Mouse (Mus musculus): ENCODE data around the gene Aff3.

Aff3 gene

GRCm38 (mm10) chr1:38250246-38250645, 414.5 kb downstream of the Aff3 start:
- DNase-seq (ENCODE audit: extremely low read depth, insufficient read length, low spot score): no peak

DNA sequence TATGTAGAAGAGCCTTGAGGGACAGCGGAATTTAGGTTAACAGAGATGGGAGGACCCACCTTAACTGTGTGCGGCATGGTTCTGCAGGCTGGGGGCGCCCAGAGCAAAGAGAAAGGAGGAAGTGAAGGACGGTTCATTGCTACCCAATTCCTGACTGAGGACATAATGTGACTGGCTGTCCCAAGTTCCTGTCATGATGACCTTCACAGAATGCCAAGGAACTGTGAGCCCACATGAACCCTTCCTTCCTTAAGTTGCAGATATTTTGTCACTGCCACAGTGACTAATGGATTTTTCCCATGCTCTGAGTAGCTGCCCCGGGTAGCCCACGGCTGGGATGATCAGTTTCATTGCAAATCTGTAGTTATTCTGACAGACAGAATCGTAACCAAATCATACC, 415.2 kb downstream of the Aff3 start:
- DNase-seq (ENCODE audit: extremely low read depth, insufficient read length, low spot score): no peak

GRCm38 (mm10) chr1:38248027-38248426, 416.7 kb downstream of the Aff3 start:
- no peak for DNase-seq (ENCODE audit: extremely low read depth, insufficient read length, low spot score)

GRCm38 (mm10) chr1:38242559-38242958, 422.2 kb downstream of the Aff3 start:
- DNase-seq (ENCODE audit: extremely low read depth, insufficient read length, low spot score): no peak

- no peak for DNase-seq (ENCODE audit: extremely low read depth, insufficient read length, low spot score)
Measured at GRCm38 (mm10) chr1:38241801-38242200, 423.0 kb downstream of the Aff3 start.

GRCm38 (mm10) chr1:38241221-38241666, 423.5 kb downstream of the Aff3 start:
- peak; percentile 26 for DNase-seq (ENCODE audit: extremely low read depth, insufficient read length, low spot score)

- no peak for DNase-seq (ENCODE audit: extremely low read depth, insufficient read length, low spot score)
Measured at GRCm38 (mm10) chr1:38240438-38241220, 424.1 kb downstream of the Aff3 start.

- no peak for DNase-seq (ENCODE audit: extremely low read depth, insufficient read length, low spot score)
Measured at GRCm38 (mm10) chr1:38239516-38239915, 425.2 kb downstream of the Aff3 start.

- no peak for DNase-seq (ENCODE audit: extremely low read depth, insufficient read length, low spot score)
Measured at GRCm38 (mm10) chr1:38237831-38238230, 426.9 kb downstream of the Aff3 start.

GRCm38 (mm10) chr1:38237027-38237787, 427.5 kb downstream of the Aff3 start:
- no peak for DNase-seq (ENCODE audit: extremely low read depth, insufficient read length, low spot score)

DNA sequence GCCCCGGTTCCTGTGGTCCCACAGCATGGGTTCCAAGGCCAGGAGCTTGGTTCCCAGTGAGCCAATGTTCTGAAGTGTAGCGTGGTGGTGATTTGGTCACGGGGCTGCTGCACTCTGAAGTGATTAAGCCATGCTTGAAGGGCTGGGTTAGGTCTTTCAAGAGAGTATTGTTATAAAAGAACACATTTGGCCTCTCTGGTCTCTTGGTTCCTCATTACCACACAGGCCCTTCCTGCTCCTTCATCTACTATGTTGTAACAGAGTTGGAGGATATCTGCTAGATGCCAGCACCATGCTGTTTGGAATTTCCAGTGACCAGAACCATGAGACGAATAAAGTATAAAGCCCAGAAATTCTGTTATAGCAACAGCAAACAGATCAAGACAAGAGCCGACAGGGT, 431.6 kb downstream of the Aff3 start:
- no peak for DNase-seq (ENCODE audit: extremely low read depth, insufficient read length, low spot score)

DNA sequence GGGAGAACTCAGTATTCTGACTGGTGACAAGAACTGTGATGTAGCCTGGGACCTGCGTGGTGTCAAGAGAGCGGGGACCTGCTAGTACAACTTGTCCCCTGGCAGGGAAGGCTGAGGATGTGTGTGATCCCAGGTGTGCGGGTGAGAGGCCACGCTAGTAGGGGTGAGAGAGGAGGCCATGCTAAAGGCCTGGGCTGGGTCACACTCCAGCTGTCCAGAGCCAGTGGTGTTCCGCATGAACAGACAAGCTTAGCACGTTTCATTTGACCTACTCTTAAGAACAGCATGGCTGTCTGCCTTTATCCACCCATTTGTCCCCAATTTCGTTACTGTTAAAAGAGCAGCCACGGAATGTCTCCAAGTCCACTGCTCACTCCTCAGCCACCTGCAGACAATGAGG, 434.7 kb downstream of the Aff3 start:
- DNase-seq (ENCODE audit: extremely low read depth, insufficient read length, low spot score): no peak

DNA sequence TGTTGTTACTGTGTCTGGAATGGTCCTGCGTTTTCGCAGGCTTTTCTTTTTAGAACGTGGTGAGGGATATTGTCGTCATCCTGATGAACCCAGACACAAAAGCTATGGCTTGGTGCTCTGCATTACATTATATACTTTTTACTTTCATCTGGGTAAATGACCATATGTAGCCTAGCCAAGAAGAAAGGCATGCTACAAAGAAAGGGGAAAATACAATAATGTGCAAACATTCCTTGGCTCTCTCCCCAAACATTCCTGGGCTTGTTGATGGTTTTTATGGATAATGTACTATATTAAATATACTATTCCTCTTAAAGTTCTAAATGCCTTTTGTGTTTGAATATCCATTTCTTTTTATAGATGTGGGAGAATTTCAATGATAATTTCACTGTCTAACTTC, 435.9 kb downstream of the Aff3 start:
- DNase-seq (ENCODE audit: extremely low read depth, insufficient read length, low spot score): no peak

GRCm38 (mm10) chr1:38225166-38225565, 439.6 kb downstream of the Aff3 start:
- no peak for DNase-seq (ENCODE audit: extremely low read depth, insufficient read length, low spot score)

DNA sequence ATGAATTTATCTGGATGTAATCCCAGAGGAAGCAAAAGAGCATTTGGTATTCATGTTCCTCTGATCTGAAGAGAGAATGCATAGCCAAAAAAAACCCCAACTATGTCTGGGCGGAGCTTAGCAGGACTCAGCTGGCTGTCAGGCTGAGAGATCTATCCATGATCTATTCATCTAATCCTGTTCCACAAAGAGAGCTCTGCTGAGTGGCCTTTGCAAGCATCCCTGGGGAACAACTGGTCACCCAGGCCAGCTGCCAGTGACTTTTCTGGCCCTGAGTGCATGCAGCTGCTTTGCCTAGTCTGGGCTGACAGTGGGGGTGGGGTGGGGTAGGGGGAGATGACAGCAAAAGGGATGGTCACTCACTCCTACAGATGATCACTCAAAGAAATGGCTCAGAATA, 442.6 kb downstream of the Aff3 start:
- peak; percentile 45 for DNase-seq (ENCODE audit: extremely low read depth, insufficient read length, low spot score)

DNA sequence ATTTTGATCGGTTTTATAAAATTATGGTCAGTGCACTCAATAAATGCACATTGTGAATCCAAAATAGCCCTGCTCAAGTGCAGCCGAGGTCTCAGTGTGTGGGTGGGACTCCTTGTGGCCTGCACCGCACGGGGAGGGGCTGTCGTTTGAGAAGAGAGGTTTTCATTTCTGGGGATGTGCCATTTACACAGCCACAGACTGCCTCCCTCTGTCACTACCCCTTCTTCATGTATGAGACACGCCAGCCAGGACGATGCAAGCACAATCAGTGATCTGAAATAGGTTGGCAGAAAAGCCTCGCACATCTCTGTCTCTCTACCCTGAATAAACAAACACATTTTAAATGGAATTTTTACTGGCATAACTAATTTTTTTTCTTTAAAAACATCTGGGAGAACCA, 443.3 kb downstream of the Aff3 start:
- no peak for DNase-seq (ENCODE audit: extremely low read depth, insufficient read length, low spot score)

DNA sequence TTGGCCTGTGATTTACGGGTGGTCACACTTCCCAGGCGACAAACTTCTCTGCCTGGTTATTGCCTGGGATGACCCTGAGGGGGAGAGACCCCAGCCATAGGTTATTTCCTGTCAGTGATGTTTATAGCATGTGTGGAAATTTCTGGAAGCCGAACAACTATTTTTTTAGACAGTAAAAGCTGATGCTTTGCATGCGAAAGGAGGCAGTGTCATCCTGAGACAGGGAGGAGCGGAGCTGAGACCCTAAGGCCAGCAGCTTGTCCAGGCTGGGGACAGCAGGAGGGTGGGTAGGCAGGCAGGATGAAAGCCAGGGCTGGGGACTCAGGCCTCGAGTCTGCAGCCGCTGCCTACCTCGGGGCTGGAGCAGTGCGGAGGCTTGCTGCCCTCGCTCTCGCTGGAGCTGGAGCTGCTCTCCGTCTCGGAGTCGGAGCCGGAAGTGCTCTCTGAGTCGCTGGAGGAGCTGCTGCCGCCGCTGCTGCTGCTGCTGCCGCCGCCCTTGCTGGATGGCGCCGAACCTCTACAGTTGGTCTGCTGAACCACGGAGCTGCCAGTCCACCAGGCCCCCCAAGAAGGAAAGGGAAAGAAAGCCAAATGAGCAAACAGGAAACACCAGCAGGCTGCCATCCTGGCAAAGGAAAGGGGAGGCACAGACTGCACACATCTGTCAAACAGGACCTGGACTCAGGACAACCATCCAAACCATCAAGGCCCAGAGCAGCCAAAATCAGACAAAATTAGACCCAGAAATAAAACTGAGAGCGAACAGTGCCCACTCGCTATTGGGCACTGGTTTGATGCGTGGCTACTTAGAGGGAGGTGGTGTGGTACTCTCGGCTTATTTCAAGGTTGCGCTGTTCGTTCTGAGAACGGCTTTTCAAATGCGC, 446.6 kb downstream of the Aff3 start:
- no peak for DNase-seq (ENCODE audit: extremely low read depth, insufficient read length, low spot score)

DNA sequence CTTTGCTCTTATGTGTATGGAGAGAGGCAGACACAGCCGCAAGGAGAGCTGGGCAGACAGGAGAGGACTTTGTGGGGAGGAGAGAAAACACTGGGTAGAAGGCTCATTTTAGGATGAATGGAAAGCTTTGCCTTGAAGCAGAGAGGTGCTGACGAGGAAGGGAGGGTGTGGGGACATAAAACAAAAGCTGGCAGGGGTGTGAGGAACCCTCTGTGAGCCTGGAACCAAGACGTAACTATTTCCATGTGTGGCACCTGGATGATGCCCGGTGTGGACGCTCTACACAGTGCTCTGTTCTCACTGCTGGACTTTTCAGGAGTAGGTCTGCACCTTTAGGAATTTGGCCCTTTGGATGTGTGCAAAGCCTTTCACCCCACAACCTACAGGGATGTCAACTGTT, 447.7 kb downstream of the Aff3 start:
- no peak for DNase-seq (ENCODE audit: extremely low read depth, insufficient read length, low spot score)

DNA sequence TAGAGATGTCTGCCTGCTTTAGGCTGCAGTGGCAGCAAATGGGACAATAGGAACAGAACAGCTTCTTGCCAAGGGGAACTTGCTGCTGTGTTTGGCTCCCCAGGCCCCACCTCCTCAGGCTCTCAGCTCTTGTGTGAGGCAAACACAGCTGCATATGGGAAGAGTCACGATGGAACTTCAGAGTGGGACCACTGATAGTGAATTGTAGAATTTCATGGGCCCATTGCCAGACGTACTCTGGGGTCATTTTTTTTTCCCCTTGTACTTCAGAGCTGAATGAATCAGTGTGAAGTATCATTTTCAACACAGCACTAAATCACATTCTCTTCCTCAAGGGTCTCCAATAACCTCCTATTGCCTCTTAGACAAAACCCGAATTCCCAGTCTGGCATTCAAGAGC, 451.4 kb downstream of the Aff3 start:
- no peak for DNase-seq (ENCODE audit: extremely low read depth, insufficient read length, low spot score)

- DNase-seq (ENCODE audit: extremely low read depth, insufficient read length, low spot score): peak; percentile 46
Measured at GRCm38 (mm10) chr1:38212386-38212785, 452.4 kb downstream of the Aff3 start.

Data from 3134 (cell line).